Mouse (Mus musculus): Measurements from ENCODE around the gene Rasl11b. TPM values are rescaled to one million over a fixed set of nuclear protein-coding genes. Genes with fewer than 3 reads are reported as not detected.

The Rasl11b gene
- total and polyA plus RNA-seq, 2 experiments from 2014 or later: 7.2 to 17.1 TPM

GRCm38 (mm10) chr5:74244406-74245019 is 49.4 kb downstream of the Rasl11b start:
- ATAC-seq (no peak), DNase-seq (ENCODE audit: low spot score) (peak; percentile 53)
- no peak overlapping the region for H3K27ac ChIP-seq
- no peak overlapping the region for H3K4me3 ChIP-seq (ENCODE audit: low read length)
- no peaks in the 10 kb centered on the region for H3K9me3 ChIP-seq (ENCODE audit: low read length)
- no peak overlapping the region for H3K9ac ChIP-seq (replicated peaks; ENCODE audit: low read length)
- no peak for TF ChIP-seq CTCF (IDR thresholded peaks at IDR 0.05; ENCODE audit: low read depth)
- no peaks in the 10 kb centered on the region for H3K36me3 ChIP-seq (ENCODE audit: insufficient read depth, low read length)
- peaks cover 6% of the 10 kb centered on the region; the same call in 1 of the 2 replicates for H3K4me1 ChIP-seq (ENCODE audit: insufficient read depth, low read length)
- 68% methylated on average over 14 of the region's 14 CpGs for WGBS
- no peak overlapping the region for H3K4me2 ChIP-seq (ENCODE audit: low read depth, low read length)
- no peaks in the 10 kb centered on the region for H3K27me3 ChIP-seq (ENCODE audit: insufficient read depth, low read length)

- DNase-seq (ENCODE audit: low spot score) (no peak), ATAC-seq (no peak)
- no peak overlapping the region for H3K27ac ChIP-seq
Measured at GRCm38 (mm10) chr5:74245641-74246145, 50.6 kb downstream of the Rasl11b start.

GRCm38 (mm10) chr5:74246453-74246852 is 51.4 kb downstream of the Rasl11b start:
- TF ChIP-seq CTCF (IDR thresholded peaks at IDR 0.05; ENCODE audit: low read depth): no peak
- H3K27me3 ChIP-seq (ENCODE audit: insufficient read depth, low read length): no peaks in the 10 kb centered on the region
- H3K4me2 ChIP-seq (ENCODE audit: low read depth, low read length): no peak overlapping the region
- 47% methylated on average over 4 of the region's 4 CpGs for whole genome bisulfite sequencing
- H3K9ac ChIP-seq (replicated peaks; ENCODE audit: low read length): no peak overlapping the region
- H3K9me3 ChIP-seq (ENCODE audit: low read length): no peaks in the 10 kb centered on the region
- H3K36me3 ChIP-seq (ENCODE audit: insufficient read depth, low read length): no peaks in the 10 kb centered on the region
- H3K4me3 ChIP-seq (ENCODE audit: low read length): no peak overlapping the region
- peaks cover 6% of the 10 kb centered on the region; the same call in 1 of the 2 replicates for H3K4me1 ChIP-seq (ENCODE audit: insufficient read depth, low read length)
- ATAC-seq (no peak), DNase-seq (ENCODE audit: low spot score) (no peak)
- no peak overlapping the region for H3K27ac ChIP-seq

More at GRCm38 (mm10) chr5:74245641-74246145, 50.6 kb downstream of the Rasl11b start:
- no peak overlapping the region for H3K4me2 ChIP-seq (ENCODE audit: low read depth, low read length)
- no peak overlapping the region for H3K4me3 ChIP-seq (ENCODE audit: low read length)
- peaks cover 6% of the 10 kb centered on the region; the same call in 1 of the 2 replicates for H3K4me1 ChIP-seq (ENCODE audit: insufficient read depth, low read length)
- H3K27me3 ChIP-seq (ENCODE audit: insufficient read depth, low read length): no peaks in the 10 kb centered on the region
- TF ChIP-seq CTCF (IDR thresholded peaks at IDR 0.05; ENCODE audit: low read depth): no peak
- no peaks in the 10 kb centered on the region for H3K9me3 ChIP-seq (ENCODE audit: low read length)
- H3K9ac ChIP-seq (replicated peaks; ENCODE audit: low read length): no peak overlapping the region
- WGBS: 85% methylated on average over 8 of the region's 8 CpGs
- no peaks in the 10 kb centered on the region for H3K36me3 ChIP-seq (ENCODE audit: insufficient read depth, low read length)

- Histone ChIP-seq H3K27me3 (ENCODE audit: insufficient read depth, low read length) (no peaks in the 10 kb centered on the region), H3K9me3 (ENCODE audit: low read length) (no peaks in the 10 kb centered on the region), H3K4me3 (ENCODE audit: low read length) (no peak overlapping the region), H3K9ac (replicated peaks; ENCODE audit: low read length) (no peak overlapping the region), H3K36me3 (ENCODE audit: insufficient read depth, low read length) (no peaks in the 10 kb centered on the region), H3K4me2 (ENCODE audit: low read depth, low read length) (no peak overlapping the region), H3K4me1 (ENCODE audit: insufficient read depth, low read length) (peaks cover 6% of the 10 kb centered on the region; the same call in 1 of the 2 replicates), H3K27ac (no peak overlapping the region)
- ATAC-seq (no peak), DNase-seq (ENCODE audit: low spot score) (no peak)
- WGBS: 74% methylated on average over 3 of the region's 3 CpGs
- TF ChIP-seq CTCF (IDR thresholded peaks at IDR 0.05; ENCODE audit: low read depth): no peak
Measured at GRCm38 (mm10) chr5:74246971-74247370, 51.9 kb downstream of the Rasl11b start.

Other genes with a start within 250 kb of the Rasl11b start
- 52.7 and 65.4 TPM in 2 replicates for gene Usp46, start 126.9 kb upstream of the Rasl11b start, total RNA-seq (2014; rRNA removed)
- gene Usp46, start 126.9 kb upstream of the Rasl11b start, polyA plus RNA-seq (2015; fragmentation: Nextera tagmentation; extraction: Ambion mirVana): 39.1 and 40.5 TPM in 2 replicates

All from hindbrain, postnatal 0 days (tissue).